Mouse (Mus musculus): Measurements from ENCODE around the gene Fgfr4.
"Not testable (repeated sequence)": the region's sequence is repeated elsewhere in the genome, so short reads cannot be mapped to it uniquely, and the experiment has no call there.

Gene Fgfr4

DNA sequence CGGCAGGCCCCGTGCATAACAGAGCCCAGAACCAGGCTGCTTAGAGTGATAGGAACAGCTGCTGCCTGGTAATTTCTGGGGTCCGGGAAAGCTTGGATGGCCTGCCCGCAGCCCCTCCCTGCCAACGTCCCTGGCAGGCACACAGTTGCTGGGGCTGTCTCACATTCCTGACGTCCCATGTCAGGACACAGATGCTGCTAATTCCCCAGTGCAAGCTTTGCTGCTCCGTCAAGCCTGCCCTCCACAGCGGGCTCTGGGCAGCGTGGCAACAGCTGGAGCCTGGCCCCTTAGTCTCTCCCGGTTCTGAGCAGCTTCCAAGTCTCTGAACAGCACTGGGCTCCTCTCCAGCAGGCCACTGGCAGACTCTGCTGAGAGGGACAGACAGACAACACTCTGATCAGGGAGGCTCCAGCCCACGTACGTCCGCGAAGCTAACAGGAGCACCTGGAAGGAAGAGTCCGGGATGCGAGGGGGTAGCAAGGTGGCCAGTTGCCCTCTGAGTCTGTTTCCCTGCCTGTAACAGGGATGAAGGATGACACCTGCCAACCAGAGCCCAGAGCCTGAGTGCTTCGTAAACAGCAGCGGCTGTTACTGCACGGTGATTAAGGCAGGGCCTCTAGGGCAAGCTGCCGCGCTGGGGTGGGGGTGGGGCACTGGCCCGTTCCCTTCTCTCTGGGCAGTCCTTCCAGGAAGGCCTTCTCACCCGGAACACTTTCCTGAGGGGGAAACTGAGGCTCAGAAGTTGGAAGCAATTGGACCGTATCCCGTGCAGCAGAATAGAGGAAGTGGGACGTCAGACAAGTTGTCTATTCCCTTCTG lies 19.3 kb downstream of the Fgfr4 start:
- ATAC-seq (ENCODE audit: insufficient number of reproducible peaks, low FRiP score, low TSS enrichment): no peak

DNA sequence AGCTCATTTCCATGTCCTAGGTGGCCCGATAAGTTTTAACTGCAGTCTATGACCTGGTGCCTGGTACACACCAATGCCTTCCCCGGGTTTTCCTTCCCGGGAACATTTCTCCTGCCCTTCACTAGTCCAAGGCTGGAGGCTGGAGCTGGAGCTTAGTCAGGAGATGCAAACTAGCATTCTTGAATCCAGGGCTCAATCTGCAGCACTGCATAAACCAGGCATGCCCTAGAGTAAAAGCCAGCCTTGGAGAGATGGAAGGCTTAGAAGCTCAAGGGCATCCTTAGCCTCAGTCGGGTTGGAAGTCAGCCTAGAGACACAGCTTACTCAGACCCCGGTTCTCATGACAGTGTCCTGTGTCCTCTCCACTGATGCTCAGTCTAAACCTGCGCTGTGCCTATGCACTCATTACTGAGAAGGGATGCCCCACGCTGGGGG lies 19.9 kb downstream of the Fgfr4 start:
- no peak for ATAC-seq (ENCODE audit: insufficient number of reproducible peaks, low FRiP score, low TSS enrichment)

DNA sequence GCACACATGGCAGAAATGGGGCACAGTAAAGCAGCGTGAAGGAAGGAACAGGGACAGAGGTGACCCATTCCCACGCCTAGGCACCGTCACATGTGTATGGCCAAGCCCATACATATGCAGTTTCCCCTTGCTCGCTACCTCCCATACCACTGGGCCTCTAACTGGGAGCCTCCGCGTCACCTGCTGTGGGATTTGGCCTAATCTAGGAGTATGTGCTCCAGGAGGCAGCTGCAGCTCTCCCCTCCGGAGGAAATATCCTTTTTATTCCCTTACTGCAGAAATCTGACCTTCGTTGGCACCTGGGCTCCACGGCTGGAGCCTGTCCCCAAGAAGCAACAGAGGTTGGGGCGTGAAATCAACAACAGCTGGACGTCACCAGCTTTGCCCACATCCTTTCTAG lies 21.9 kb downstream of the Fgfr4 start:
- no peak for ATAC-seq (ENCODE audit: insufficient number of reproducible peaks, low FRiP score, low TSS enrichment)

DNA sequence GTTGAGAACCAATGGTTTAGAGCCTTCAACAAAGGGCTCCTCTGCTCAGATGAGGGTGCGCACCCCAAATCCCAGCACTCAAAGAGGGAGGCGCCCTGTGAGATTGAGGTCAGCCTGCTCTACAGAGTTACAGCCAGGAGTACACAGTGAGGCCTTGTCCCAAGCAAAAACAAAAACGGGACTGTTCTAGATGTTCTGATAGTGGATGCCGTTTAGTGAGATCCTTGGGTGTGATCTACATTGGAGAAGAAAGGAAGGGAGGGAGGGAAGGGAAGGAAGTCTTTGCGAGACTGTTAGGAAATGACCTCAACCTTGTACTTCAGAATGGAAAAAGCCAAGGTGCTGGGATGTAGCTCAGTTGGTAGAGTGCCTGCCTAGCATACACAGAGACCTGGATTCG lies 23.8 kb downstream of the Fgfr4 start:
- no peak for ATAC-seq (ENCODE audit: insufficient number of reproducible peaks, low FRiP score, low TSS enrichment)

DNA sequence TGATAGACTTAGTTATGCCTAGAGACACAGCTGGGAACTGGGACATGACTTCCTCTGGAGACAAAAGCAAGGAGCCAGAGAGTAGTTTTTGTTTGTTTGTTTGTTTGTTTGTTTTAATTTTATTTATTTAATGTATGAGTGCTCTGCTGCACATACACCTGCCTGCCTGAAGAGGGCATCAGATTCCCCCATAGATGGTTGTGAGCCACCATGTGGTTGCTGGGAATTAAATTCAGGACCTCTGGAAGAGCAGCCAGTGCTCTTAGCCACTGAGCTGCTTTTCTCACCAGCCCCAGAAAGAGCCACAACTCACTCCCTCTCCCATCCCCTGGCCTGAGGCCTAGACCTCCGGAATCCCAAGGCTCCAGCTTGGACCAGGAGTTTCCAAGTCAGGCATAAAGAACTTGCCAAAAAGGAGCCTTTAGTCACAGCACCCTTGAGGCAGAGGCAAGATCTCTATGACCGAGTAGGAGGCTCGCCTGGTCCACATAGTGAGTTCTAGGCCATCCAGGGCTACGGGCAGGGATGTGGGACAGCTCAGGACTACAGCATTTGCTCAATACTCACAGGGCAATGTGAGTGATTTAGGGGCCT lies 25.6 kb downstream of the Fgfr4 start:
- ATAC-seq (ENCODE audit: insufficient number of reproducible peaks, low FRiP score, low TSS enrichment): no peak

DNA sequence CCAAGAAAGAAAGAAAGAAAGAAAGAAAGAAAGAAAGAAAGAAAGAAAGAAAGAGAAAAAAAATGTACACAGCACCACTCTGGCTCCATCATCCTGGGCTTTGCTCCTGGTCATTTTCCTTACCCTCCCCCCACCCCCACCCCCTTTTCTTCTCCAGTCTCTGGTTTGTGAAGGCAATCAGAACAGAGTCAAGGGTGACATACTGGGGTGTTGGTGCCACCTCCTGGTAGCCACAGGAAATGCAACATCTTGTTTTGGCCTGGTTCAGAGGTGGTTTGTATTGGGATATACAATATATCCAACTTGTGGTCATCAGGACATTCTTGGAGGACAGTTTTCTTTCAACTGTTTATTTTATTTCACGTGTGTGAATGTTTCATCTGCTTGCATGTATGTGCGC lies 26.1 kb downstream of the Fgfr4 start:
- ATAC-seq (ENCODE audit: insufficient number of reproducible peaks, low FRiP score, low TSS enrichment): no peak

DNA sequence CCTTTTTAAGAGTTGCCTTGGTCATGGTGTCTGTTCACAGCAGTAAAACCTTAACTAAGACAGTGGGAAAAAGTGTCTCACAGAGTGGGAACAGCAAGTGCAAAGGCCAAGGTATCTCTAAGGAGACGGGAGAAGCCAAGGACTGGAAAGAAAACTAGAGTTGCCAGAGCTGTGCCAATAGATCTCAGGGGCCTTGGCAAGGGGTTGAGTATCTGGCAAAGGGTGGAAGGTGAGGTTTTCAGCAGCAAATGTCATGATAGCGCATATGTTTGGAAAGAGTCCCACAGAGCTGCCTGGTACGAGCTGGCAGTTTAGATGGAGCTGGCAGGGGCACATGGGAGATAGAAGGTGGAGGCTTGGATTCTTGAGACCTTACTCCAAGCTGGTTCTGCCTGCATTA lies 27.2 kb downstream of the Fgfr4 start:
- no peak for ATAC-seq (ENCODE audit: insufficient number of reproducible peaks, low FRiP score, low TSS enrichment)

DNA sequence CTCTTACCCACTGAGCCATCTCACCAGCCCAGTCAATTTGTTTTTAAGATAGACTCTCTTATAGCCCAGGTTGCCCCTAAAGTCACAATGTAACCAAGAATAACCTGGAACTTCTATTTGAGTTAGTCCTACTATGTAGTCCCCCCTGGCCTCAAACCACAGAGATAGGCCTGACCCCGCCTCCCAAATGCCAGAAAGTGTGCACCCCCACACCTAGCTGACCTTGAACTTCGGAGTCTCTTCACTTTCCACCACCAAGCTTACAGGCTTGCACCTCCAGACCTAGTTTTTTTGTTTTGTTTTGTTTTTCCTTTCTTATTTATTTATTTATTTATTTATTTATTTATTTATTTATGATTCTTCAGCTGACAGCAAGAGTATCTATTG lies 29.3 kb downstream of the Fgfr4 start:
- no peak for ATAC-seq (ENCODE audit: insufficient number of reproducible peaks, low FRiP score, low TSS enrichment)

DNA sequence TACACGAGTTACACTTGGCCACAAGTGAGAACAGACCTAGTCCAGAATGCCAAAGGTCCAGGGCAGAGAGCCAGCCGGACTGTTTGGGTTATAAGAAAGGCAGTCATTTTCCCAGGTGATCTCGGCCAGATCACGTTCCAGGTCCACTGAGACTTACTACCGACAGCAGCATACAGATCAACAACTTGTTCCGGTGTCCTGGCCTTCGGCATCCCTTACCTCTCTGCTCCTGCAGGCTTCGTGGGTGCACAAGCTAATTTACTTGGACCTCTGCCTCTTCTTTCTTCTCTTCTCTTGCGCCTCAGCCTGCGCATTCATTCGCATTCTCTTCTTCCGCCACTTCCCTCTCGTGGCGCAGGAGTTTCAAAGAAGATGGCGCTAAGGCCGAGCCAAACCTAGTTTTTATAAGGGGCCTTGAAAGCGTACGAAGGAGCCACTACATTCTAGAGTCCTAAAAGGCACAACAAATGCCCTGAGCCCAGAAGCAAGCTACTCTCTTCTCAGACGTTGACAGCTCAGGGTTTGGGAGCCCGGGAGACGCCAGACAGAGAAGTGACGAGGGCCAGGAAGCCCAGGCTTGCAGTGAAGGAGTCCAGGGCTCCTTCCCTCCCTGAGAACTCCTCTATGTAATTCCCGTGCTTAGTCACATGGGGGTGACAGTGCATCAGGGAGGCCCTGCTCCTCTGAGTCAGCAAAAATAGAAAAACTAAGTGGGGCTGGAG lies 29.9 kb downstream of the Fgfr4 start:
- peak; percentile 79; the same call in 1 of the 2 replicates for ATAC-seq (ENCODE audit: insufficient number of reproducible peaks, low FRiP score, low TSS enrichment)

DNA sequence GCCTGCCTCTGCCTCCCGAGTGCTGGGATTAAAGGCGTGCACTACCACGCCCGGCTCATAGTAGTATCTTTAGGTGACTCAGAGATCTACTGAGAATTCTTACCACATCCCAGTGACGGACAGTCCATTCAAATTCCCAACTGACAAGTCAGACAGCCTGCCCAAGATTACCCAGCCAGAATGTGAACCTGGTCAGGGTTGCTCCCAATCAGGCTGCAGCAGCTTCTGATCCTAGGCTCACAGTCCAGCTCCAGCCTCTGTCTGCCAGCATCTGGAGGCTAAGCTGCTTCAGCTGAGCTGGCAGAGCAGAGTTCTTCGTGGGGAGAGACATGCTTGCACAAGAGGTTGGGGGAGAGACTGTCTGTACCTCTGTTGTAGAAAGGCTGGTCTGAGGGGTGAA lies 30.9 kb downstream of the Fgfr4 start:
- no peak for ATAC-seq (ENCODE audit: insufficient number of reproducible peaks, low FRiP score, low TSS enrichment)

DNA sequence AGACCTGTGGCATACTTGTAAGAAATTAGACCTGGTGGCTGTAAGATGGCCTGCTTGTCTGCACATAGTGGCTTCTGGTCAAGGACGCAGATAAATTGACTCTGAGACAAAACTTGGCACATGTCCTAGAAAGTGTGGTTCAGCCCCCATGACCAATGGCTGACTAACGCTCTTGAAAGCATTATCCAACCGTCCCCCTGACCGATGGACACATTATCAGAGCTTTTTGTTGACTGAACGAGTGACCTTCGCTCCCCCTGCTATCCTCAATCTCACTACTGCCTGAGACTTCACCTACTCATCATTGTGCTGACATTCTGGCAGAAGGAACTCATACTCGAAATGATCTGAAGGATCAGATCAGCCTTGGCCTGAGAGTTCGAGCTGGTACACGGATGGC lies 34.6 kb downstream of the Fgfr4 start:
- not testable (repeated sequence) for ATAC-seq (ENCODE audit: insufficient number of reproducible peaks, low FRiP score, low TSS enrichment)

DNA sequence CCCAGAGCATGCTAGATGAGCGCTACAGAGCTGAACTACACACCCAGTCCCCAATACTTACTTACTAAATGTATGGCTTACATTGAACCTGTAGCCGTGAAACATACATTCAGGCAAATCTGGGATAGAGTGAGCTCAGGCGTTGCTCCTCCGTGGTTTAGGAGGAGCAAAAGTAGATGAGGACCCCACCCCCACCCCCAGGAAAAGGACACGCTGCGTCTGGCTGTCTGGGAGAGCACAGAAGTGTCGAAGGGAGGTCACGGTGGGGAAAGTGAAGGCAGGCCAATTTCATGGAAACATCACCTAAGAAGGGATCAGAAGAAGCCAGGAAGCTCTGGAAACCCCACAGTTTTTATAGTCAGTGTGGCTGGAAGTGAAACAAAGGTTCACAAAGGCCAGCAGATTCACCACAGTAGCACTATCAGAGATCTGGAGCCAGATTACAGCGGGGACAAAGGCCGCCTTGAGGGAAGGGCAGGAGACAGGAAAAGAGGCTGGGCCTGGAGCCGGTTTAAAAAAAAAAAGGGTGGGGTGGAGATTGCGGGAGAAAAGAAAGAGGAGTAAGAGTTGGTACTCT lies 37.2 kb downstream of the Fgfr4 start:
- peak; percentile 41; the same call in 1 of the 2 replicates for ATAC-seq (ENCODE audit: insufficient number of reproducible peaks, low FRiP score, low TSS enrichment)

DNA sequence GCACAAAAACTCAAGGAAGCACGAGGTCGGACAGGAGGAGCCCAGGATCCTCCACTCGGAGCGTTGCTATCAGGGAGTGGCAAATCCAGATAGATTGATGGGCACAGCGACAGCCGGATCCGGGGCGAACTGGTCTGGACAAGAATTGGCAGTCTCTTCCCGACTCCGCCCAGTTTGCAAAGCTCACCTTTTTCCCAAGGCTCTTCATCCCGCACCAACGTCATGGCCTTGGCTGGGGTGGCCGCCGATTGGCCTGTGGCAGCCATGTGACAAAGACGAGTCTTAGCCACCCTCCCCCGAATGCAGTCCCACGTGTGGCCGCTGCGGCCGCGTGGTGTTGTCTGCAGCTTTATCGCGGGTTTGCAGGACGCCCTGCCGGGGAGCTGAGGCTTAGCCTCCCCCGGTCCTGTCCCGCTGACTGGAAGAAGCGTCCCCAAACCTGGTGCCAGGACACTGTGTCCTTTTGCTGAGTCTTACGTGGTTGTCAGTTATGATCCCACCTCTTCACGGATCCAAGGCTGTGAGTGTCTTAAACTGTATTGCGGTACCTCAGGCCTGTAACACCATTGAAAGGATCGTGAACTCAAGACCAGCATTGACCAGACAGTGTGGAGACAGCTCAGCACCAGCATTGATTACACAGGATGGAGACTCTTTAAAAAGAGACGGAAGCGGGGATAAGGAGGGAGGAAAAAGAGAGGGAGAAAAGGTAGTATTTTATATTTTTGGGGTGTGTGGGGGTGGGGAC lies 37.9 kb downstream of the Fgfr4 start:
- peak; percentile 99 for ATAC-seq (ENCODE audit: insufficient number of reproducible peaks, low FRiP score, low TSS enrichment)

DNA sequence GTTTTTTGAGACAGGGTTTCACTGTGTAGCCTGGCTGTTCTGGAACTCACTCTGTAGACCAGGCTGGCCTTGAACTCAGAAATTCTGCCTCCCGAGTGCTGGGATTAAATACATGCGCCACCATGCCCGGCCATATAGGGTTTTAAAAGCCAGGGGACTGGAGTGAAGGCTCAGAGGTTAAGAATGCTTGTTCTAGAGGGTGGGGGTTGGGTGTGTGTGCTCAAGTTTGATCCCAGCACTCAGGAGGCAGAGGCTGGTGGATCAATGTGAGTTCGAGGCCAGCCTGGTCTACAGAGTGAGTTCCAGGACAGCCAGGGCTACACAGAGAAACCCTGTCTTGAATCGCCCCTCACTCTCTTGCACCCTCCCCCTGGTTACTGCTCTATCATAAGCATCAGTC lies 39.1 kb downstream of the Fgfr4 start:
- no peak for ATAC-seq (ENCODE audit: insufficient number of reproducible peaks, low FRiP score, low TSS enrichment)

DNA sequence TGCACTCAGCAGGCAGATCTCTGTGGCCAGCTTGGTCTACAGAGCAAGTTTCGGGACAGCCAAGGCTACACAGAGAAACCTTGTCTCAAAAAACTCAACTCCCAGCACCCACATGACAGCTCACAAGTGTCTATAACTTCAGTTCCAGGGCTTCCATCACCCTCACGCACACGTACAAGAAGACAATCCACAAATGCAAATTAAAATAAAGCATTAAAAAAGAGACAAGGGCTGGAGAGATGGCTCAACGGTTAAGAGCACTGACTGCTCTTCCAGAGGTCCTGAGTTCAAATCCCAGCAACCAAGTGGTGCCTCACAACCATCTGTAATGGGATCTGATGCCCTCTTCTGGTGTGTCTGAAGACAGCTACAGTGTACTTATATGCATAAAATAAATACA lies 50.3 kb downstream of the Fgfr4 start:
- ATAC-seq (ENCODE audit: insufficient number of reproducible peaks, low FRiP score, low TSS enrichment): not testable (repeated sequence)

DNA sequence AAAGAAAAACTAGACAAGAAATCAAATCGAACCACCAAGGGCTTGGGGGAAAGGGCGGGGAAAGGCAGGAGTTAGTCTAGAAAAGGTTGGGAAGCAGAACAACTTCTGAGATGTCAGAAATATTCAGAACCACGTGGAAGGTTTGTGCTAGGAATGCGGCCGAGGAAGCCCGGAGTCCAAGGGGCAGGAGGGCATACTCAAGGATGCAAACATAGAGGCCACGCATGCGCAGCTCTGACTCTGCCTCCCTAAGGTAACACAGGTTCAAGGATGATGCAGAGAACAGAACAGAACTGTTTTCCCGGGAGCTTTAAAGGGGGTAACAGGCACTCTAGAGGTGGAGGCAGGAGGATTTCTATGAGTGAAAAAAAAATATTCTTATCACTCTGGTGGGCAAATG lies 51.3 kb downstream of the Fgfr4 start:
- no peak for ATAC-seq (ENCODE audit: insufficient number of reproducible peaks, low FRiP score, low TSS enrichment)

DNA sequence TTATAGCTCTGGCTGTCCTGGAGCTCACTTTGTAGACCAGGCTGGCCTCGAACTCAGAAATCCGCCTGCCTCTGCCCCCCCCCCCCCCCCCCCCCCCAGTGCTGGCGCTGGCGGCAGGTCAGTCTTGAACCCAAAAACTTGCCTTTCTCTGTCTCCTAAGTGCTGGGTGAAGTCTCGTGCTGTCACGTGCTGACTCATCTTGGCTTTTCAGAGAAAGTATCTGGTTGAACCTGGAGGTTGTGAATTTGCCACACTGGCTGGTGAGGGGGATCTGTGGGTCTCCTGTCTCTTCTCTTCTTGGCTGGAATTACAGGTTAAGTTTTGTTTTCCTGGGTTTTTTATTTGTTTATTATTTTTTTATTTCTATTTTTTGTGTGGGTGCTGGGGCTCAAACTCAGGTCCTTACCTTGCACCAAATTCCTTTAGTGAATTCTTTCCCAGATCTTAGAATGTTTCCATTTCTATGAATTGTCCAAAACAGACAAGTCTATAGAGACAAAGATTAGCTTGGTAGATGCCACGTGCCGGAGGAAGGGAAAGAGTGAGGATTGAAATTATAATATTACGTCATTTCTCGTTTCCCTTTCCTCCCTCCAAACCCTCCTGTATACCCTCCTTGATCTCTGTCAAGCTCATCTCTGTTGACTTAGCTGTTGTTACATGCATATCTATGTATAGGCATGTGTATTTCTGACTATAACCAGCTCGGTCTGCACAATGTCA lies 52.4 kb downstream of the Fgfr4 start:
- no peak for ATAC-seq (ENCODE audit: insufficient number of reproducible peaks, low FRiP score, low TSS enrichment)

DNA sequence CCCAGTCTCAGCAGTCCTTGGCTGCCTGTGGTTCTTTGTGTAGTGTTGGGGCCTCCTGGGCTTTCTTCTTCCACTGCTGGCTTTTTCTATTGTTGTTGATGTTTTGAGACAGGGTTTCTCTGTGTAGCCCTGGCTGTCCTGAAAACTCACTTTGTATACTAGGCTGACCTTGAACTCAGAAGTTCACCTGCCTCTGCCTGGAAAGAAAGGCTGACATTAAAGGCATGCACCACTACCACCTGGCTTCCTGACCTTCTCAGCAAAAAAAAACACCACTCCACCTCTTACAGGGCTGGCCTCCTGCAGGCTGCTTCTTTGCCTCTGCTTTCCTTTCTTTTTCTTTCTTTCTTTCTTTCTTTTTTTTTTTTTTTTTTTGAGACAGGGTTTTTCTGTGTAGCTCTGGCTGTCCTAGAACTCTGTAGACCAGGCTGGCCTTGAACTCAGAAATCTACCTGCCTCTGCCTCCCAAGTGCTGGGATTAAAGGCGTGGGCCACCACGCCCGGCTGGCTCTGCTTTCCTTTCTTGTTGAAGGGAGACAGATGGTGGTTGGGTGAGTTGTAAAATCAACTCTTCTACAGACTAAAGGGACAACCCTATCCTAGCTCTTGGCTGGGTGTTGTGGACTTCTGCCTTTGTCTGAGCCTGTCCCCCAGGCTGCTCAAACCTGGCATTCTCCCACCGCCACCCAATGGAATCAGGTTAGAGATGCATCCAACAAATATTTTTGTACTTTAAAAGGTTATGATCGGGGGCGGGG lies 53.2 kb downstream of the Fgfr4 start:
- no peak for ATAC-seq (ENCODE audit: insufficient number of reproducible peaks, low FRiP score, low TSS enrichment)

All from cerebellum, adult (tissue).